26 mouse cellular contexts compared by ENCODE assay signal in the genomic region with DNA sequence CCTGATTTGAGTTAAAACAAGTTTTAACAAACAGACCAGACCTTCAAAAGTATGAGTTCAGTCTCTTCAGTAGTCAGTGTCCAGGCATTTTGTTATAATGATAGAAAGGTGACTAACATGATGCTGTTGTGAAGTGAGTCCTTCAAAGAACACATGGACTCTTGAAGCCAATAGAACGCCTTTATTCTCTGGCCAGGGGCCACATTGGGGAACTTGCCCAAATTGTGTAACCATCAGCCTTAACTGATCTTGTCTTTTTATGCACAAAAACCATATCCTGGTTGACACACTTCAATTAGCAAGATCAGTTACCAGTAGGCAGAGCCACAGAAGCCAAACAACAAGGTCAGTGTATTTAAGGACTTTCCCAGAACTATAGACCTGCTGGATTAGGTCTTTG.
DNase-seq lines count a peak whose midpoint lies in the region; ATAC-seq lines count a peak whose summit lies in the region.
"Had no signal": no experiment of that assay in that cellular context is flagged by ENCODE, and none has a peak within 500 bp of the region (broad histone marks: within the 10 kb centered on the region; RNA-seq: fewer than 3 reads in every experiment).

No protein-coding gene starts in this region.

- 96% methylated on average over 1 of the region's 1 CpGs for WGBS in midbrain, embryonic 16.5 days

- H3K27ac ChIP-seq in midbrain, embryonic 16.5 days (ENCODE audit: low read length) = no peak overlapping the region
- H3K27ac ChIP-seq: embryonic facial prominence, embryonic 12.5 days; embryonic facial prominence, embryonic 15.5 days; gastrocnemius, adult 2 months; heart, embryonic 15.5 days; hindbrain, embryonic 10.5 days; hindbrain, embryonic 14.5 days had no signal

- no peaks in the 10 kb centered on the region; the same call in 1 of the 2 replicates for H3K4me1 ChIP-seq in midbrain, embryonic 16.5 days (ENCODE audit: control insufficient read depth, insufficient read depth, low read length)
- H3K4me1 ChIP-seq: embryonic facial prominence, embryonic 12.5 days; hindbrain, embryonic 10.5 days had no signal

- no peak overlapping the region for H3K4me2 ChIP-seq in midbrain, embryonic 16.5 days (ENCODE audit: low read length)
- H3K4me2 ChIP-seq: embryonic facial prominence, embryonic 12.5 days; embryonic facial prominence, embryonic 15.5 days; heart, embryonic 12.5 days; heart, embryonic 15.5 days; hindbrain, embryonic 14.5 days had no signal

- no peaks in the 10 kb centered on the region for H3K36me3 ChIP-seq in midbrain, embryonic 16.5 days (ENCODE audit: control insufficient read depth, insufficient read depth, low read length)
- H3K36me3 ChIP-seq: heart, embryonic 15.5 days had no signal

- no peaks in the 10 kb centered on the region for H3K9me3 ChIP-seq in midbrain, embryonic 16.5 days (replicated peaks; ENCODE audit: control insufficient read depth, low read length, poor library complexity, severe bottlenecking)
- H3K9me3 ChIP-seq: embryonic facial prominence, embryonic 12.5 days; embryonic facial prominence, embryonic 15.5 days; heart, embryonic 12.5 days; heart, embryonic 15.5 days; hindbrain, embryonic 10.5 days had no signal

- peak; percentile 18 for ATAC-seq in common myeloid progenitor, adult 5-6 weeks (replicated peaks; ENCODE audit: low read depth, poor library complexity, severe bottlenecking)
- peak; percentile 51 for ATAC-seq in megakaryocyte progenitor cell, adult 5-6 weeks (replicated peaks; ENCODE audit: poor library complexity)
- ATAC-seq in midbrain, embryonic 16.5 days = no peak
- ATAC-seq: activated CD4-positive, CD25-positive, alpha-beta regulatory T cell, adult 4 months; forebrain, embryonic 14.5 days; forebrain, postnatal 0 days had no signal

- no peaks in the 10 kb centered on the region for H3K27me3 ChIP-seq in midbrain, embryonic 16.5 days (ENCODE audit: control insufficient read depth, insufficient read depth, low read depth, low read length)
- H3K27me3 ChIP-seq: embryonic facial prominence, embryonic 12.5 days; embryonic facial prominence, embryonic 15.5 days; heart, embryonic 12.5 days; heart, embryonic 15.5 days had no signal

- no peak overlapping the region for H3K9ac ChIP-seq in midbrain, embryonic 16.5 days (ENCODE audit: low read depth, low read length)
- H3K9ac ChIP-seq: embryonic facial prominence, embryonic 12.5 days; embryonic facial prominence, embryonic 15.5 days; forebrain, postnatal 0 days; heart, embryonic 12.5 days; heart, embryonic 15.5 days; hindbrain, embryonic 14.5 days had no signal

- H3K4me3 ChIP-seq in midbrain, embryonic 16.5 days (ENCODE audit: low read depth, low read length) = no peak overlapping the region
- H3K4me3 ChIP-seq: embryonic facial prominence, embryonic 12.5 days; embryonic facial prominence, embryonic 15.5 days; gastrocnemius, adult 2 months; heart, embryonic 12.5 days; heart, embryonic 15.5 days; hindbrain, embryonic 10.5 days had no signal

- DNase-seq in lung, postnatal 36 days = peak; percentile 38
- no peak for DNase-seq in lung, postnatal 10 days
- peak; percentile 53 for DNase-seq in 416B (ENCODE audit: low read depth)
- no peak for DNase-seq in kidney, adult 18-20 months
- DNase-seq: adrenal gland, adult 8-10 months; cerebellum, adult 11-12 months; cerebellum, adult 8-10 months; cerebellum, postnatal 10 days; cerebellum, postnatal 36 days; forebrain, postnatal 0 days; gastrocnemius, adult 2 months; gastrocnemius, postnatal 14 days; heart, adult 18-20 months; heart, postnatal 10 days; heart, postnatal 36 days had no signal

Comparison
In these comparisons a context has a peak if more than half of its experiments do, and no peak if none do; other contexts are left out.
1. DNase-seq: peak in lung, postnatal 36 days (single experiment) and 416B (single experiment); none in lung, postnatal 10 days (single experiment) and kidney, adult 18-20 months (single experiment).